Mouse (Mus musculus) CH12F3 (cell line): ENCODE measurements around the gene Arhgap22.

Experiments
- in situ Hi-C: fragments of 300-500 bp; cut with MboI; formaldehyde crosslinking; loops from 2 replicates; pipeline ENCODE4 v1.14.3; 2020; ENCODE audit warnings: low sequenced_read_pairs

Gene Arhgap22

GRCm38 (mm10) chr14:33322661-33323088, 108.8 kb downstream of the Arhgap22 start:
- in situ Hi-C loops = no loop called here

GRCm38 (mm10) chr14:33324556-33324955, 110.7 kb downstream of the Arhgap22 start:
- in situ Hi-C loops = no loop called here

DNA sequence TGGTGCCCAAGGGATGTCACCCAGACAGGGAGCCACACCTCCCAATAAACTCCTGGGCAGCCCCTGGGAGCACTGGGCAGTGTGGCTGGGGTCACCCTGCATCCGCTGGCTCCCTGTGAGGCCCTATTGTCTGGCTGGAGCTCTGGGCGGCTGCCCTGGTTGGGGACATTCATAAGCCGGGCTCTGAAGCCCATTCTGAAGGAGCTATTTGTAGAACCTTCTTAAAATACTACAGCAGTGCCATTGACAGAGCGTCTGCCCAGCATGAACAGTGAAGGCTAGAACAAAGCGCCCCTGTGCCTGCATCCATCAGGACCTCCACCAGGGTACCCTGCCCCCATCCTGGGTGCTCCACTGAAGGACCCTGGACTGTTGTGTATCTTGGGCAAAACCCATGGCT, 114.5 kb downstream of the Arhgap22 start:
- in situ Hi-C loops = no loop called here

DNA sequence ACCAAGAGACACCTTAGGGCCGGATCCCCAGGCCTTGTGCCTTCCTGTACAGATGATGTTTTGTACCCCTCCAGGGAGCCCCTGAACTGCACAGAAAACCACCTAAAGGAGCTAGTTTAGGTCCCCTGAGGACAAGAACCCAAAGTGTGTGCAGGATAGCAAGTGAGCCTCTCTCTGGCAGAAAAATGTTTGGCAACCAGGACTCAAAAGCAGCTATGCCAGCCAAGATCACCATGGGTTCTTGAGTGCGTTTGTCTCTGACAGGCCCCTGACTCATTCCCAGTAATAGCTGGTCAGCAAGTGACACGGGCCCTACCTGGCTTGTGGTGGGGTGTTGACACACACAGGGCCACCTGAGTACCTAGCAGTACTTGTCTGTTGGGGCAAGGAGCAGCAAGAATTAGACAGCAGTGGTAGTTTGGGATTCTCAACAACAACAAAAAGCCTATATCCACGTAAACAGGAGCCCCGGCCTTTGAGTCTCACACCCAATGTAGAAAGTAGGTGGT, 115.5 kb downstream of the Arhgap22 start:
- in situ Hi-C loops = no loop called here

GRCm38 (mm10) chr14:33330986-33331385, 117.2 kb downstream of the Arhgap22 start:
- in situ Hi-C loops = no loop called here

DNA sequence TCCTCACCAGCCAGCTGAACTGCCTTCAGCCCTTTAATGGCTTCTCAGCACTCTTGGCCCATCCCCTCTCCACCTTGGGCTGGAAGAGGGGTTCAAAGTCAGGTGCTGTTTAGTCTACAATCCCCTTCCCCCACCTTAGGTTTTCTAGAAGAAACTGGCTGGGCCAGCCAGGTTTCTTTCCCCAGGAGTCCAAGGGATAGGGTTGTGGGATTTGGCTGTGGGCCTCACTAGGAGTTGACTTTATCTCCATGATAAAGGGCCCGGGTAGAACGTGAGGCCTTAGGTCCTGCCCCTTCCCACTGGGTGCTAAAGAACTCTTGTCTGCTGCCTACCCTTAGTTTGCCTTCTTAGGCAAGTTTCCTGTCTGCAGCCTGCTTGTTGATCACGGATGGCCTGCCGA, 117.8 kb downstream of the Arhgap22 start:
- in situ Hi-C loops = no loop called here

GRCm38 (mm10) chr14:33333833-33334232, 120.0 kb downstream of the Arhgap22 start:
- in situ Hi-C loops = no loop called here

- in situ Hi-C loops = no loop called here
Measured at GRCm38 (mm10) chr14:33334402-33334801, 120.6 kb downstream of the Arhgap22 start.

DNA sequence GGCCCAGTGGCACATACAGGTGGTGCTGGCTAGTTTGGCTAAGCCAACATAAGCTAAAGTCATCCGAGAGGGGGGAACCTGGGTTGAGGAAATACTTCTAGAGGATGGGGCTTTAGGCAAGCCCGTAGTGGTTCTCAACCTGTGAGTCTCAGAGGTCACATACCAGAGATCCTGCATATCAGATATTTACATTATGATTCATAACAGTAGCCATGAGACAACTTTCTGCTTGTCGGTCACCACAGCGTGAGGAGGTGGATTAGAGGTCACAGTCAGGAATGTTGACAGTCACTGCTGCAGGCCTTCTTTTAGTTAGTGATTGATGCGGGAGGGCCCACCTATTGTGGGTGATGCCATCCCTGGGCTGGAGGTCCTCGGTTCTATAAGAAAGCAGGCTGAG, 121.9 kb downstream of the Arhgap22 start:
- in situ Hi-C loops = no loop called here

GRCm38 (mm10) chr14:33338684-33339083, 124.9 kb downstream of the Arhgap22 start:
- in situ Hi-C loops = no loop called here

DNA sequence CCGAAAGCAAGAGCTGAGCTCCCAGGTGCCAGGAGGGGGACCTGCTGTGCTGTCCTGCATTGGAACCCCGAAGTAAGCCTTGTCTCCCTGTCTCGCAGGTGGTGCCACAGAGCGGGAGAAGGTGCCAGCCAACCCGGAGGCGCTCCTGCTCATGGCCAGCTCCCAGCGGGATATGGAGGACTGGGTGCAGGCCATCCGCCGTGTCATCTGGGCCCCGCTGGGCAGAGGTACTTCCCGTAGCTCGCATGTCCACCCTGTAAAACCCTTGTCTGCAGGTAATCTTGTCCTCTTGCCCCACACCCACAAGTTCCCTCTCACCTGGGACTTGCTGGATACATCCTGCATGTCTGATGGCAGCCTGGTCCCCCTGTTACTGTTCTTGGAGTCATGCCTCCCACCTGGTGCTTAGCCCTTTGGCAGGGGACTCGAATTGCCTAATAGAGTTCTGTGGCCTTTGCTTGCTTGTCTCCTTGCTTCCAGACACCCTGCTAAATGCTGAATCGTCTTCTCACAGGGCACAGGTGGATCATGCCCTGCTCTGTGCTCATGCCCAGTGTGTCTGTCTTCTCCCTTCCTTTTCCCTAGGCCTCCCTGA, 129.4 kb downstream of the Arhgap22 start:
- in situ Hi-C loops = no loop called here

- in situ Hi-C loops = no loop called here
Measured at GRCm38 (mm10) chr14:33346546-33346945, 132.7 kb downstream of the Arhgap22 start.

GRCm38 (mm10) chr14:33347738-33348137, 133.9 kb downstream of the Arhgap22 start:
- in situ Hi-C loops = no loop called here

DNA sequence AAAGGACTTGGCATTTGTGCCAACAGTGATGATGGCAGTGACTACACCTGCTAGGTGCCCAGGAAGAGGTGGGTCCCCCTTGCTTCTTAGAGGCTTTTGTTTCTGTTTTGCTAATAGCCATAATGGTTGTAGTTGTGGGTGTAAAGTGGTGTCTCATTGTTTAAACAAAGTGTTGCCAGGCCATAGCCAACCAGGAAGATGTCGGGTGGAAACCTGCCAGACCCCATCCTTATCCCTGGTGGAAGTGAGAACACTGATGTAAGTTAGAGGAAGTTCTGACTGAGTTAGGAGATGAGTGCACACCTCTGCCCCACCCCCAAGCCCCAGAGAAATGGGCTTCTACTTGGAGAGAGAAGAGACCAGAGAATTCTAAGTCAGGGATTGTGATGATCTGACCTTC, 134.3 kb downstream of the Arhgap22 start:
- in situ Hi-C loops = no loop called here

DNA sequence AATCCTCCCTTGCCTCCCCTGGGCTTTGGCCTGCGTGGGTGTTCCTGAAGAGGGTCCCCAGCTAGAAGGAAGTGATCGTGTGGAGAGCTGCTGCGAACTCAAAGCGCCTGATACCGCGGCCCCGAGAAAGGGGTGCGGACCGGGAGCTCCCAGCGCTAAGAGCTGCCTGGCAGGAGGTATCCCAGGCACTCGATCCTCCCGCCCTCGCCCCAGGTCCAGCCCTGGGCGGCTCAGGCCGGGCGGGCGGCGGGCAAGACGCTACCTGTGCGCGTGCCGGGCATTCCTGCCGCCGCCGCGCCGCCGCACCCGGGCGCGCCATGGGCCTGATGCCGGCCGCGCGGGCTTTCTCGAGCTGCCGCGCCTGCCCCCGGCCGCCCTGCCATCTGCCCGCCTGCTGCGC, 137.2 kb downstream of the Arhgap22 start:
- in situ Hi-C loops = no loop called here

- in situ Hi-C loops = no loop called here
Measured at GRCm38 (mm10) chr14:33351984-33352722, 138.3 kb downstream of the Arhgap22 start.

DNA sequence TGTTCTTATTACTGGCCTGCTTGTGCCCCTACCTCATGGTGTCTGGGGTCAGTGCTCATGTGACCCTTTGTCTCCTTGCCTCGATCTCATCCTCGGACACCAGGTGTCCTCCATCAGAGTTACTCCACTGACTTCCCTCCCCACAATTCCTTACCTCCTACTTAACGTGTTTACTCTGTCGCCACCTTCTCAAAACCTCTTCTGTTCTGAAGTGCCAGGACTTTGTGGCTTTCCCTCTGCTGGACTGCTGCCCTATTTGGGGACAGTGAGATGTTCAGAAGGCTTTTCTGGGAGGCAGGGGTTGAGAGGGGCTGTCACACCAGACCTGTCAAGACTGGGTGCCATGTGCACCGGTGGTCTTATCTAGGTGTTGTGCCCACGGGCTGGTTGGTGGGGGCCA, 139.1 kb downstream of the Arhgap22 start:
- in situ Hi-C loops = no loop called here

DNA sequence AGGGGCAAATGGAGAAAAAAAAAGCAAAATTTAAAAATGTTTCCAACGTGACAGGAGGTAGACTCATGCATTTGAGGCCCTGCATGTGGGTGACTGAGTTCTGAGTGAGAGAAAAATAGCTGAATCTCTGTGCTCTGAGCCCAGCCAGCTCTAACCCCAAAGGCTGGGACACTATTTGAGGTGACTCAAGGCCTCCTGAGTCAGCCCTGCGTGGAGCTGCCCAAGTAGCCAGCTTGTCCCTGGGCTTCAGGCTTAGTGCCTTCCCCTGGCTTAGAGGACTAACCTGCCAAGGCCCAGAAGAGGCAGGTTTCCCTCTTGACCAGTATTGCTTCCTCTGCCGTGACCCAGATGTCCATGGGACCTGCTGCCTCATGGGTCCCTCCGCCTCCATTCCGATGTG, 141.4 kb downstream of the Arhgap22 start:
- in situ Hi-C loops = no loop called here

DNA sequence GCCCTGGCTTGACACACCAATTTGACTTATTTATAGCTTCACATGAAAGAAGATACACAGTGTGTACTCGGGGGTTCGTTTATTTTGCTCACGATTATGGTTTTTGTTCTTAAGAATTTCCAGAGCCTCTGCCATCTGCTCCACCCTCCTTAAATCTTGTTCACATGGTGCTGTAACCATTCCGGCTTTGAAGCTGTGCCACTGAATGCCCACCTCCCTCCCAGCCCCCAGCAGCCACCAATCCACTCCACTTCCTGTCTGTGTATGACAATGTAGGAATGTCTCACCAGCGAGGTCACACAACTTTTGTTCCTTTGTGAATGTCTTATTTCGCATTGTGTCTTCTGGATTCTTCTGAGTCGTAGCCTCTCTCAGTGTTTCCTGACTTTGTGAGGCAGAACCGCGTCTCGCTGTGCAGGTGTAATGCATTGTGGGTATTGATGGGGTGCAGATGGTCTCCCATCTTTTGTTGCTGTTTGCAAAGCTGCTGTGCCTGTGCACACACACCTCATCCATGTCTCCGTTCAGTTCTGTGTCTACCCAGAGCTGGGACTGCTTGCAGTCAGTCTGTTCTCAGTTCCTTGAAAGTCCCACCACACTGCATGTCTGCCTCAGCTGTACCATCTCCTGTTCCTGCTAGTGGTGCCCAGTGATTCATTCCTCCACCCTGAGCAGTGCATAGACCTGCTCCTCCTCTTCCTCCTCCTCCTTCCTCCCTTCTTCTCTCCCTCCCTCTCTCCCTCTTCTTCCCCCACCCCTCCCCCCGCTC, 144.0 kb downstream of the Arhgap22 start:
- in situ Hi-C loops = no loop called here

DNA sequence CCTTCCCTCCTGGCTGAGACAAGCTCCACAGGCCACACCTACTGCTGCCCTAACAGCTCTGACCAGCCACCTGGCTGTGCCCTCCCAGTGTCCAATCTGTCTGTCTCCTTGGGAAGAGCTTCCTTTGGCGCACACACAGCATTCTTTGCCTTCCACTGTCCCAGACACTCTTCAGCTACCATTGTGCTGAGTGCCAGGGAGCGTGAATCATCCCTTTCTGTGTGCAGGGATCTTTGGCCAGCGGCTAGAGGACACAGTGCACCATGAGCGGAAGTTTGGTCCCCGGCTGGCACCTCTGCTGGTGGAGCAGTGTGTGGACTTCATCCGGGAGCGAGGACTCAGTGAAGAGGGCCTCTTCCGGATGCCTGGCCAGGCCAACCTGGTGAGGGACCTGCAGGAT, 145.1 kb downstream of the Arhgap22 start:
- in situ Hi-C loops = no loop called here

GRCm38 (mm10) chr14:33361546-33361945, 147.7 kb downstream of the Arhgap22 start:
- in situ Hi-C loops = loop anchor here (10.0 kb wide), 1 partner anchor 147 kb away; the partner anchor contains the start of gene Arhgap22
